Comparison of ENCODE assay signal across 9 mouse cellular contexts in genomic region chr8:47241421-47242078, GRCm38 (mm10).
A peak's percentile ranks its signal among the peaks of the same experiment; 100 is the strongest.
DNase-seq lines count a peak whose midpoint lies in the region; ATAC-seq lines count a peak whose summit lies in the region.
"Had no signal": no experiment of that assay in that cellular context is flagged by ENCODE, and none has a peak within 500 bp of the region (broad histone marks: within the 10 kb centered on the region; RNA-seq: fewer than 3 reads in every experiment).

No protein-coding gene starts in this region.

- H3K4me3 ChIP-seq in forebrain, embryonic 16.5 days (replicated peaks; ENCODE audit: low read length) = peak overlapping the region; percentile 41
- H3K4me3 ChIP-seq in midbrain, embryonic 11.5 days (ENCODE audit: low read depth, low read length) = peak overlapping the region; percentile 32

- DNase-seq in heart, adult 11 months = peak; percentile 81
- no peak for DNase-seq in heart, adult 18-20 months
- DNase-seq in Muller cell, postnatal 12 days (ENCODE audit: inconsistent ontology term) = peak; percentile 54
- DNase-seq in midbrain, embryonic 11.5 days (ENCODE audit: low spot score, missing footprints) = peak; percentile 91
- DNase-seq in gastrocnemius, adult 8-10 months (ENCODE audit: low spot score in 2 of 2) = no peak
- DNase-seq in kidney, postnatal 14 days = no peak
- DNase-seq: thymus, adult 2 months had no signal

- H3K27ac ChIP-seq in forebrain, embryonic 16.5 days (ENCODE audit: low read length) = peak overlapping the region; percentile 87
- peak overlapping the region; percentile 88 for H3K27ac ChIP-seq in midbrain, embryonic 11.5 days (ENCODE audit: low read depth, low read length)

- peaks cover 51% of the 10 kb centered on the region for H3K4me1 ChIP-seq in forebrain, embryonic 16.5 days (replicated peaks; ENCODE audit: control insufficient read depth, insufficient read depth, low read length)
- peaks cover 45% of the 10 kb centered on the region for H3K4me1 ChIP-seq in midbrain, embryonic 11.5 days (ENCODE audit: control insufficient read depth, insufficient read depth, low read length)

- H3K9ac ChIP-seq in forebrain, embryonic 16.5 days (replicated peaks; ENCODE audit: low read depth, low read length) = peak overlapping the region; percentile 38
- H3K9ac ChIP-seq in midbrain, embryonic 11.5 days (ENCODE audit: low read length) = peak overlapping the region; percentile 67

- WGBS in forebrain, embryonic 16.5 days = 11% methylated on average over 13 of the region's 13 CpGs
- WGBS in midbrain, embryonic 11.5 days = 30% methylated on average over 13 of the region's 13 CpGs

- no peaks in the 10 kb centered on the region for H3K9me3 ChIP-seq in forebrain, embryonic 16.5 days (ENCODE audit: control insufficient read depth, low read length)
- no peaks in the 10 kb centered on the region for H3K9me3 ChIP-seq in midbrain, embryonic 11.5 days (ENCODE audit: control insufficient read depth, low read length)

- no peaks in the 10 kb centered on the region for H3K36me3 ChIP-seq in forebrain, embryonic 16.5 days (ENCODE audit: control insufficient read depth, insufficient read depth)
- no peaks in the 10 kb centered on the region for H3K36me3 ChIP-seq in midbrain, embryonic 11.5 days (ENCODE audit: control insufficient read depth, insufficient read depth, low read length)

- peak overlapping the region; percentile 63 for H3K4me2 ChIP-seq in forebrain, embryonic 16.5 days (ENCODE audit: low read length)
- H3K4me2 ChIP-seq in midbrain, embryonic 11.5 days = peak overlapping the region; percentile 58

- no peak for ATAC-seq in forebrain, embryonic 16.5 days
- no peak for ATAC-seq in midbrain, embryonic 11.5 days (ENCODE audit: low FRiP score)
- ATAC-seq in inflammation-experienced regulatory T-cells, adult 6 months = no peak

- H3K27me3 ChIP-seq in forebrain, embryonic 16.5 days (replicated peaks; ENCODE audit: control insufficient read depth, insufficient read depth, low read length) = no peaks in the 10 kb centered on the region
- no peaks in the 10 kb centered on the region for H3K27me3 ChIP-seq in midbrain, embryonic 11.5 days (ENCODE audit: control insufficient read depth, insufficient read depth, low read length)

Comparison
In these comparisons a context has a peak if more than half of its experiments do, and no peak if none do; other contexts are left out.
1. DNase-seq: peak in heart, adult 11 months (single experiment), Muller cell, postnatal 12 days (single experiment) and midbrain, embryonic 11.5 days (single experiment); none in heart, adult 18-20 months (0 of 2), gastrocnemius, adult 8-10 months (0 of 2) and kidney, postnatal 14 days (single experiment).